Mouse (Mus musculus) skeletal muscle tissue, adult 2 months (tissue): ENCODE data around the gene Actb.
"Not testable (repeated sequence)": the region's sequence is repeated elsewhere in the genome, so short reads cannot be mapped to it uniquely, and the experiment has no call there.

Experiments
- DNase-seq: peaks from one replicate; pipeline ENCODE4 v3.0.0-alpha.2; 2012; ENCODE audit warnings: low read depth, low spot score

Actb gene

DNA sequence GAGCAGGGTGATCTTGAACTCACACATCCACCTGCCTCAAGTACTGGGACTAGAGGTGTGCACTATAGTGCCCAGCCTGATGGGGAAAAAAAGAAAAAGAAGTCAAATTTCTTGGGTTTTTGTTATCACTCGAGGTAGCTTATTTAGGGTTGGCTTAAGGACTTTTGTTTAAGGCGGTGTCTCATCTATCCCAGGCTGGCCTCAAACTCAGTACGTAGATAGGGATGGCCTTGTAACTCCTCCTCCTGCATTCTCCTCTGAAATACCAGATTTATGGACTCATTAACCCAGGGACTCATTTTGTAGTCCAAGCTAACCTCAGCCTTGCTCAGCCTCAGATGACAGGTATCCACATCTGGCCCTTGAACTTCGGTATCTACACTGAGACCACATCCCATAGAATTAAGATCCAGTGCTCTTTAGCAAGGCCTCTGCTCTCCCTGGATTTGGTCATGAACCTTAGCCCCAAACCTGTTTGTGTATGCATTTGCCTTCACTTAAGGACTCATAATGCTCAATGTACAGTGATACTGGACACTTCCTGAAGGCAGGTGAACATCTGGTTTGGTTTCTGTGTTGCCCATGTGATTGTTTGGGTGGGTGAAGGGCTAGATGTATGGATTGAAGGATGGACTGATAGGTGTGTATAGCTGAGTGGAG lies 4.6 kb downstream of the Actb start:
- DNase-seq, result no peak

DNA sequence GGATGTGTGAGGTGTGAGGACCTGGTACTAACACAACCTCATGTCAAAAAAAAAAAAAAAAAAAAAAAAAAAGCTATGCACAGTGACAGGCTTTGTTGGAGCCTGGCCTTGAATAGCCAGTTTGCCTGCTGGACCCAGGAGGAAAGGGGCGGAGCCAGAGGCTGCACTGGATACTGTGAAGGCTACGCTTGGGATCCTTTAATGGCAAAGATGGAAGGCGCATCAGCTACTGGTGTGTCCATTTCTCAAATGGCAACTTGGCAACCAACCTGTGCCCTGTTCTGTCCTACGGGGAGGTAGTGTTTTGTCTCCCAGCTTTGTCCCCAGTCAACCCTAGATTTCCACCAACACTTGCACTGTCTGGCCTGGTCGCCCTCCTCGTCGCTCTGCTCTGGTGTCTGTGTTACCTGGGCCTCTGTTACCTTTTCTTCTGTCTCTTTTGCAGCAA lies 5.2 kb downstream of the Actb start:
- DNase-seq, result peak; percentile 74

DNA sequence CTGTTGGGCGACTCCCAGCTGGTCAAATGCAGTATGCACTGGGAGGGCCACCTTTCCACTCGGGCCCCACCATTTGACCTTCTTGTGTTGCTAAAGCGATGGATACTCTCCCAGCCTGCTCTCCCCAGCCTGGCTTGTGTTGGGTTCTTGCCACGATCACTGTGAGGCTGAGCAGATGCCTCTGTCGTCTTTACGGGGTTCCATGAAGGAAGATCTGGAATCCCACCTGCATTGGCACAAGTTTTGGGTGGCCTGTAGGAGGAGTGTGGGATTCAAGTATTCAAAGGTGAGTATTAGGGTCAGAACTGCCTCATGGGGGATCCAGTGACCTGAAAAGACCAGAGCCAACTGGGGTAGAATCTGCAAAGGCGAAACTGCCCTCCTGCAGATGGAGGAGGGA lies 5.9 kb downstream of the Actb start:
- DNase-seq, result no peak

DNA sequence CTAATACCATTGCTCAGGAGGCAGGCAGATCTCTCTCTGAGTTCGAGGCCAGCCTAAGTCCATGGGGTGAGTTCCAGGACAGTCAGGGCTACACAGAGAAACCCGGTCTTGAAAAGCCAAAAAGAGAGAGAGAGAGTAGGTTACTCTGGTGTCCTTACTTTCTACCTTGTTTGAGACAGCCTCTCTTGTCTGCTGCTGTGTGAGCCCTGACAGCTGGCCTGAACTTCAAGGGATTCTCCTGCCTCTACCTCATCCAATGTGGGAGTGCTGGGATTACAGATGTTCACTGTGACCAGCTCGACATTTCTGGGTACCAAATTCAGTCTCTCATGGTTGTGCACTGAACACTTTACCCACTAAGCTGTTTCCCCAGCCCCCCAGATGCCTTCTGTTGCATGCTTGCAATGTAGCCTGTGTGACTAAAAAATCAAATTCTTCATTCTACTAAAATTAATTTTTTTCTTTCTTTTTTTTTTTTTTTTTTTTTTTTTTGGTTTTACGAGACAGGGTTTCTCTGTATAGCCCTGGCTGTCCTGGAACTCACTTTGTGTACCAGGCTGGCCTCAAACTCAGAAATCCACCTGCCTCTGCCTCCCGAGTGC lies 6.5 kb downstream of the Actb start:
- no peak for DNase-seq

DNA sequence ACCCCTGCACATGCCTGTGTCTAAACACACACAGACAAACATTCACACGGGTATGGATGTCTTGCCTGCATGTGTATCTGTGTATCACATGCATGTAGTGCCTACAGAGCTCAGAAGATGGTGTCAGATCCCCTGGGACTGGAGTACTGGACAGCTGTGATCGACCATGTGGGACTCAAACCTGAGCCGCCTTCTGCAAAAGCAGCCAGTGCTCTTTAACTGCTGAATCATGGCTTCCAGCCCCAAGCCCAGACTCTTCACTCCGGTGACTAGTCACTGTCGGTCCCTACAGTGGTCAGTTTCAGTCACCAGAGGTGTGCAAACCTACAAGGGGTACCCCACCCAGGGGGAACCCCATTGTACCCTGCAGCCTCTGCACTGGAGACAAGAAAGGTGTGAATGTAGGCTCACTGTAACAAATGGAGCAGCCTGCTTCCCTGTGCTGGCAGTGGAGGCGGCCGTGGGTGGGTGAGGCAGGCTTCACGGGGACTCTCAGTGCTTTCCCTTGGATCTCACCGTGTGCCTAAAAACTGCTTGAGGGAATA lies 7.4 kb downstream of the Actb start:
- DNase-seq, result no peak

DNA sequence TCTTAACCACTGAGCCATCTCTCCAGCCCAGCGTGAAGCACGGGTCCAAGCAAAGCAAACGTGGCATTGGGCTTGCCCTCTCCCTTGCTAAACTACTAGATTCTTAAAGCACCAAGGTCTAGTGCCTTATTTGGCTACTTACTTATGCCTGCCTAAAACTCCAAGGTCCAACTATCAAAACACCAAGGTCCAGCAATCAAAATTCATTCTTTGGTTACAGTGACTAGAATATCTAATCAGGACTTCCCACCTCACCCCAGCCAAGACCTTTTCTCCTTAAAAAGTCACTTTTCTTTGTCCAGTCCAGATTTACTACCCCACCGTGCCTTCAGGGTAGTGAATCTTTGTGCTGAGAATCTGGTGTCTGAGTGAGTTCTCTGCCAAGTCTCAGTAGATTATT lies 8.2 kb downstream of the Actb start:
- no peak for DNase-seq

DNA sequence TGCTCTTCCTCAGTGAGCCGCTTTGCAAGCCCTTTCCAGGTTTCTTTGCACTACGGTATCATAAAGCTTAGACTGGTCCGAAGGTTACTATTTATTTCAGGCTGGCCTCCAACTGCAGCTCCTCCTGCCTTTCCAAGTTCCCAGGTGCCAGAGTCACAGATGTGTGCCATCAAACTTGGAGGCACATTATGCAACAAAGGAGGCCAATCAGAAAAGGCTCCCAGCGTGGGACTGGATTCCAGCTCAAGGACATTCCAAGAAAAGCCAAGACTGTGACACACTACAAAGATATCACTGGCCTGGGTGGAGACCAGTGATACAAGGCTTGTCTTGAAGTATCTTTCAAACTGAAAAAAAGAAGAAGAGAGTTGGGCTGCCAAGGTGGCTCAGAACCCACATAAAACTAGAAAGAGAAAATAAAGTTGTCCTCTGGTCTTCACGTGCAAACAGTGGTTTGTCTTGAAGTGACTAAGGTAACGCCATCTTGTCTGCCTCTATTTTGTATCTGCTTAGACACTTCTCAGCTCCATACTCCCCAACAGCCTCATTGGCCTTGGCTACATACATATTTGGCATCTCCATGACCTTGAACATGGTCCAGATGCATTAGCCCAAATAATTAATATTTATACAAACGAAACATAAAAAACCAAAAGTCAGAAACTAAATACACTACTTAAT lies 8.8 kb downstream of the Actb start:
- DNase-seq, result no peak

DNA sequence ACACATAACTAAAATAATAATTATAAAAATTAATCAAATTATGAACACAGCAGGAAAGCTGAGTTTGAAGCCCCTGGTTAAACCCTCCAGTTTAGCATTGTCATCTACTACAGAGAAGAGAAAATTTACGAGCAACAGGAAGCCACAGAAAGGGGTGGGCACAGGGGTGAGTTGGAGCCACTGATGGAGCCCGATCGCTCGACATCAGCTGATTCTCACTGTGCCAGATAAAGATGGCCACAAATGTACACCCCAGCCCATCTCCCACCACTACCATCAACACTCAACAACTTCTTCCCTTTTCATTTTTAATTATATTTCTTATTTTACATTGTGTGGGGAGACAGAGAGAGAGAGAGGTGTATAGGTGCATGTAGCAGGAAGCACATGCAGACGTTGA lies 9.8 kb downstream of the Actb start:
- DNase-seq, result no peak

DNA sequence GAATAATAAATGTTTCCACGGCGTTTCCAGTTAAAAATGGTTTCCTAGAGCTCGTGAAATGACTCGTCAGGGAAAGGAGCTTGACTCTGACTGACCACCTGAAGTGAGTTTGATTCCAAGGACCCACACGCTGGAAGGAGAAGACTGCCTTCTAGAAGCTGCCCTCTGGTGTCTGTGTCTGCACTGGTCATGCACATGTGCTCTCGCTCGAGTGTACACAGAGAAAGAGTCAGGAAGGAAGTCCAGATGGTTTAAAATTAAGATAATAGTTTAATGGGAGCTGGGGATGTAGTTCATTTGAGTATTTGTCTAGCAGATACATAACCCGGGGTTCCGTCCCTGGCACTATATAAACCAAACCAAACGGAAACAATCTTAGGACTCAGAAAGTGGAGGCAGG lies 10.4 kb downstream of the Actb start:
- no peak for DNase-seq

DNA sequence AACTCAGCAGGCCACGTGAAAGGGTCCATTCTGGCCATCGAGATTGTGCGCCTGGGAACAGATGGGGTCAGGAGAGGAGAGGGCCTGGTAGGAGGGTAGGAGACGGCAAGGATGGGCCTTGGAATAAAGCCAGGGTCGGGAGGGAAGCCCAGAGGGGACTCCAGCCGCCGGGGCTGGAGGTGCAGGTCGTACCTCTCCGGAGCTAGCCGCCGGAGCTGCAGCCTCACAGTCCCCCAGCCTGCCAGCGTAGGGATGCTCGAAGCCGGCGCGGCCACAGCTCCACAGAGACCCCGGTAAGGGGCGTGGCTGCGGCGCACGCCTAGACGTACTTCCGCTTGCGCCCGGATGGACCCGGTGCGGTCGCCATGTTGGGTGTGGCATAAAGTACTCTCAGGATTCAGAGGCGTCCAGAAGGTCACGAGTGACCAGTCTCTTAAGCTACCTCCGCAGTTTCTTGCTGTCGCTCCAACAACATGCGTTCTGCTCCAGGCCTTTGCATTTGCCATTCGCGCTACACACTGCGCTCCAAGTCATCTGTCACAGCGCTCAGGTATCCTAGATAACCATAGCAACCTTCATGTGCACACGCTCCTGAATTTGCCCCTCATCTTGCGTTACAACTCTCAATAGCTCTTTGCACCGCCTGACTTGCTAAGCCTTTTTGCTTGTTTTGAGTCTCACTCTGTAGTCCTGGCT lies 11.5 kb downstream of the Actb start, which contains the start of gene Fbxl18:
Gene Fbxl18, minus strand, starts transcription at position 504 of the 696 bp plus-strand sequence.
- DNase-seq, result peak; percentile 90

DNA sequence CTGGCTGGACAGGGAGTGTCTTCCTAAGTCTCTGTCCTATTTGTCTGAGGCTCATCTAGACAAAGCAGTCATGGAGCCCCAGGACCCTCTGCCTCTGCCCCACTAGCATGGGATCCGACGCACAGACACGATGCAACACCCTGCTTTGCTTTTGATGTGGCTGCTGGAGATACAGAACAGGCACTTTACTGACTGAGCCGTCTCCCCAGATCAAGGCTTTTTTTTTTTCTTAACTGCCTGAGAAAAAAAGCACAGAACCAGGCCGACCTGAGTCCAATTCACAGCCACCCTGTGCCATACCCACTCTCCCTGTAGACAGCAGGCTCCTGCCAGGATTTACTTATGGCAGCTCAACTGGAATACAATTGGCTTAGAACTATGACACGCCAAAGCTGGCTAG lies 15.2 kb downstream of the Actb start:
- no peak for DNase-seq

DNA sequence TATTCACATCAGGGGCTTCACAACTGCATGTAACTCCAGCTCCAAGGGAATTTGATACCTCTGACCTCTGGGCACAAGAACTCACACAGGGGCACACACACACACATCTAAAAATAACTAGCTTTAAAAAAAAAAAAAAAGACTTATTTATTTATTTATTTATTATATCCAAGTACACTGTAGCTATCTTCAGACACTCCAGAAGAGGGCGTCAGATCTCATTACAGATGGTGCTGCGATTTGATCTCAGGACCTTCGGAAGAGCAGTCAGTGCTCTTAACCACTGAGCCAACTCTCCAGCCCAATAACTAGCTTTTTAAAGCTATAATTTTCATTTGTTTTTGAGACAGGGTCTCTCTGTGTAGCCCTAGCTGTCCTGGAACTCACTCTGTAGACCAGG lies 19.0 kb downstream of the Actb start:
- DNase-seq, result not testable (repeated sequence)

DNA sequence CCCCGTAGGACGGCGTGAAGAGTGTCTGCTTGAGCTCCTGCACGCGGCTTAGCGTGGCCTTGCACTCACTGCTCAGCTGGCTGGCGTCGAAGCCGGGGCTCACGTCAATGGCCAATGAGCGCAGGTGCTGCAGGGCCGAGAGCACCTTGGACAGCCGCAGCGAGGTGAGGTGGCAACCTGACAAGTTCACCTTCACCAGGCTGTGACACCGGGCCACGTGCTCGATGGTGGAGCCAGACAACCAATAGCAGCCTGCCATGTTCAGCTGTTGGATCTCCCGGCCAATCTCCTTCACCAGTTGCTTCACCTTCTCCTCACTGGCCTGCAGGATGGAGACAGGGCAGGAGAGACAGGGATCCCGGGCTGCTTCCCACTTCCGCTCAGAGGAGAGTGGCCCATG lies 19.8 kb downstream of the Actb start:
- DNase-seq, result no peak

DNA sequence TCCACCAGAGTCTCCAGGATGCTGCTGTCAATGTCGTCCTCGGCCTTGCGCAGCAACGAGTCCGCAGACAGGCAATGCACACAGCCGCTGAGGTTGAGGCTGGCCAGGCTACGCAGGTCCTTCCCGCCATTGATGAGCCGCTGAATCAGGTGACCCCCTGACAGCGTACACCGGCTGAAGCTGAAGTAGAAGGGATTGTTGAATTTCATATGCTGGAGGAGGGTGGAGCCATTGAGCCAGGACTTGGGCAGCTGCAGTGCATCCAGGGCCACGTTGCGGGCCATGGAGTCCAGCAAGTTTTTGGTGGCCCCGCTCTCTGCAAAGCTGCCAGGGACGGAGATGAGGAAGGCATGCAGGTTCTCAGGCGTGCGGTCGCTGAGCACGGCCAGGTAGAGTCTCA lies 20.4 kb downstream of the Actb start:
- no peak for DNase-seq

DNA sequence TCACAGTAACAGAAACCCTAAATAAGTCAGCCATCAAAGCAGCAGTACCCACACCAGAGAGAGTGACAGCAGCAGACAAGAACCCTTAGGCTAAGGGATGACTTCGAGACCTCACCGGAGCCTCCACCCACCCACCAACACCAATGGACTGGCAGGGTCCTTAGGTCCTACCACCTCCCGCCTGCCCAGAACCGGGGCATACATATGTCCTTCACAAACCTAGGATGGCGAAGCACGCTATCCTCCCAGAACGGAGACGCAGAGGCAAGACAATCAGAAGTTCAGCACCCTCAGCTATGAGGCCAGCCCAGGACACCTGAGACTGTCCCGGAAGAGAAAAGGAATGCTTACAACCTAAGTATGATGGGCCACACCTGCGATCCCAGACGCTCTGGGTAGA lies 24.1 kb downstream of the Actb start:
- no peak for DNase-seq

DNA sequence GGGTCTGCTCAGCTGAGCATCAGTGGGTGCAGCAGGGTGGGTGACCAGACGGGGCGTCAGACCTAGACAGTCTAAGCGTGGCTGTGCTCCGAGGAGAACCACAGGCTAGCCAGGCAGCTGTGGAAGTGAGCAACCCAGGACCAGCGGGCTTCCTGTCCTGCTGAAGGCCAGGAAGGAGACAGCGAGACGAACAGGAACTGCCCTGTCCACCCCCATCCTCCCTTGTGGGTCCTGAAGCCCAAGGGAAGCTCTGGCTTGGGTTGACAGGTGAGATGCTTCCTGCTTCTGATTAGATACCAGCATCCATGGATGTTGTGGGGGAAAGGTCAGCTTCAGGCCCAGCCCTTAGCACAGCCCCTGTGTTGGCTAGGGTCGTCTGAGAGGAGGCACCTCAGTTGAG lies 24.6 kb downstream of the Actb start:
- no peak for DNase-seq

DNA sequence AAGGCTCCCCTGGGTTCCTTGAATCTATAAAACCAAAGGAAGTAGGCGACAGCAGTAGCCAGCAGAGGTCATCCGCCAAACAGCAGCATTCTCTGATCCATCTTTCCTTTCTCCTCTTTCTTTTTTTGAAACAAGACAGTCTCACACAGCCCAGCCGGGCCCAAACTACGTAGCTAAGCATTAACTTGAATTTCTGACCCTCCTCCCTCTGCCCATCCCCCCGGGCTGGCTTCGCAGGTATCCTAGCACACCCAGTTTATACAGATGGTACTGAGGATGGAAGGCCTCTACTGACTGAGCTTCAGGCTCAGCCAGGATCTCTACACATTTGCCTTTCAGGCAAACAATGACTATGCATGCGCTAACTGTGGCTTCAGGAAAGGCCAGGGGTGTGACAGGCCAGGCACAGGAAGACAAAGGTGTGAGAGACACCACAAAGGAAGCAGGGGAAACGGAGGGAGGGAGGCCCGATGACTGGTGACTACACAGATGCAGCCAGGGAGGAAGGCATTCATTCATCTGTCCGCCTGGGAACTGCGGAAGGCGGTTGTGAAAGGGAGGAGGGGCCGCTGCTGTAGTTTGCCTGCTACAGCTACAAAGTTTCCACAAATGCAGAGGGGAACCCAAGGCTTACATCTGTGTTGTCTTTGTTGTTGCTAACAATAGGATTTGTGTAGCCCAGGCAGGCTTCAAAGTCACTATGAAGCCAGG lies 25.6 kb downstream of the Actb start:
- DNase-seq, result no peak

DNA sequence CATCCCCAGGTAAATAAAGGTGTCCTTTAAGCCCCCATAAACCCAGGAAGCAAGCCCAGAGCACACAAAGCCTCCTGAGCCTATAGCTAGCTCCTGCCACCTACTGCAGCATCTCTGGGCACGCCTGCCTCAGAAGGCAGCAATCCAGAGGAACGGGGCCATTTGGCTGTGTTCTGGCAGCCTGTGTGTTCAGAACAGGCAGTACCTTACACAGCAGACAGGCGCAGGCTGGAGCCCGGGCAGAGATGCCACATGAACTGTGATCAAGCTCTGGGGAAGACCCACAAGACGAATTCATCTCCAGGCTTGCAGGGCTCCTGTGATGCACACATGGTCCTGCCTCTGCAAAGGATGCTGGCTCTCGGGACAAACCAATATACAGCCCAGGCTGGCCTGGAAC lies 26.3 kb downstream of the Actb start:
- DNase-seq, result no peak

DNA sequence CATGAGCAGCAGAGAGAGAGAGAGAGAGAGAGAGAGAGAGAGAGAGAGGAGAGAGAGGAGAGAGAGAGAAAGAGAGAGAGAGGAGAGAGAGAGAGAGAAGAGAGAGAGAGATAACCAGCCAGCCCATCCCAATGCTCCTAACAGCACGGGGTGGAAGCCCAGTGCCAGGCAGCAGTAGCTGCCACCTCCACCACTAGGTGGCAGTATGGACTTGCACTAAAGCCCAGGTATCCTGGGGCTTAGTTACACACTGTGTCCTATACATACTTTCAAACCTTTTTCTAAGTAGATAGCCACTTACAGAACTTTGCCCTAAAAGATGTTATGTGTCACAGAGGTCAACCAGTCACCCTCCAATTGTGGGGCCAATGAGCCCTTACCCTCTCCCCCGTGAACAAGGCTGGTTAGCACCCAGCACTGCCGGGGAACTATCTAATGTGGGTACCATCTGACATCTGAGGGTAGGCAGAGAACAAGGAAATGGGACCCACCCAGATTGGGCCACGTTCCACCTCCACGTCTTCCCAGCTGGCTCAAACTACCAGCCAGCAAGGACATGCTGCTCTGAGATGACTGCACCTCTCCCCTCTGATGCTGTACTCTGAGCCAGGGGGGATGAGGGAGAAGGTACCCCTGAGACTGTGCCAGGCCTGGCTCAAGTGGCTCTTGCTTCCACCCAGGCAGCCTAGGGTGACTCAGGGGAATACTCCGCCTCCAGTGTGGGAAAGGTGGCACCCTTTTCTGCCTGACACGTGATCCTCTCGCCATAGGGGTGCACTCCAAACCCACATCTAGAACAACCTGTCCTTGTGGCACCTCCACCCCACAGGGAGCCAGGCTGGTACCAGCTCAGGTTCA lies 27.0 kb downstream of the Actb start:
- DNase-seq, result peak; percentile 88

DNA sequence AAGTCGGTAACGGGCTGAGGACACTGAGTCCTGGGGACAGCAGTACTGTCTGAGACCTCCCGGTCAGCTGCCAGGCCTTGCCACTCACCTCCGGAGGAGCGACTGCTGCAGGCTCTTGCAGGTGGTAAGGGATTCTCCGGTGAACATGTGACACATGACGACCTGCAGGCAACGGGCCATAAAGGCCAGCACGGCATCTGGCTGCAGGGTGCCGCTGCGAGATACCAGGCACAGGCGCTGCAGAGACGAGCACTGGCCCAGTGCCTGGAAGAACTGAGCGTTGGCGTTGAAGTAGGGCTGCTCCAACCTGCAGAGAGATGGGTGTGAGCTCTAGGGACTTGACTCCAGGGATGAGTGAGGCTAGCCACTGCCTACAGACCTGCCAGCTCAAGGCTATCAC lies 28.0 kb downstream of the Actb start:
- no peak for DNase-seq
